Mouse (Mus musculus): ENCODE measurements around the gene Bad. TPM values are rescaled to one million over a fixed set of nuclear protein-coding genes. Genes with fewer than 3 reads are reported as not detected.

Gene Bad
- polyA plus RNA-seq, 1 experiment from 2014 or later = 86.9 TPM

DNA sequence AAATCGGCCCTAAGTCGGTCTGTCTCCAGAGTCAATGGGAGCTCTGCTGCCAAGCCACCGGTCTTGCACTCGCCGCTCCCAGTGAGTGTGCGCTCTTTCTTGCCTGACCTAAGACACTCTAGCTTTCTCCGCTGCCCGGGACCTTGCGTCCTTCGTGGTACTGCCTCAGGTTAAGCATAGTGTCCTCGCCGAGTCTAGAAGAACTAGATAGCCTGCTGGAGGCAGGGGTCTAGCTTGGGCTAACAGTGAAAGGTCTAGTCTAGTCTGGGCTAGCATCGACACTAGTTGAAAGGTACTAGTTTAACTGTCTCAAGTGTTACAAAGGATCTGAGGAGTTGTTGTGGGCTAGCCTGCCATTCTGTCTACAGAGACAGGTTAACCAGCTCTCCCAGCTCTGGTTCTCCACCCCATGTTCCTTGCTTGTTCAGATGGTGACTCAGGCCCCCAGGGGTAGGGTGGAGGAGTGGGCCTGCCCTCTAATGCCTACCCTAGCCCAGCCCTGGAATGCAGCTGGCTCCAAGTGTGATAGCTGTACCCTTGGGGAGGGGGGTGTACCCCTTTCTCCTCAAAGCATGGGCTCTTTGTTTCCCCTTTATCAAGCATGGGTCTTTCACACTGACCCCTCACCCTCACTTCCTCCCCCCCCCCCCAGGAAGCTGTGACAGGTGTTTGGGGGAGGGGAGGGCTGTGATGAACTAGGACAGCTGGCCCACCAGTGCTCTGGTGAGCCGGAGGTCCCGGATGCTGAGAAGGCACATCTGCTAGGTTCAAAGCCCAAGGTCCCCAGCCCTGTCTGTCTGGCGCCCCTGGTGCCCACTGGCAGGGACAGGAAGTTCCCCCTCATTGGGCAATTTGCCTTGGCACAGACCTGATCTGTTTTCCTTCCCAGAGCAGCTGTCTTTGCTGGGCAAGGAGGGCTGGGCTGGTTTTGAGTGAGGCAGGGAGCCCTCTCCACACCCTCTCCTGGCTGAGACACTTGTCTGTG is 34.2 kb downstream of the Bad start, which contains the start of gene Plcb3:
TSS of gene Plcb3 (minus strand) at position 934 of the 985 bp plus-strand sequence.
- Histone ChIP-seq H3K27ac (peak within 1 kb of the TSS; percentile 97), H3K9me3 (no peaks in the 10 kb centered on the region), H3K4me1 (replicated peaks) (peaks cover 53% of the 10 kb centered on the region), H3K9ac (peak within 1 kb of the TSS; percentile 85), H3K36me3 (peaks cover 20% of the 10 kb centered on the region), H3K27me3 (0 out of 2 replicates have a peak, but pooled peaks cover 7% of the 10 kb centered on the region), H3K4me2 (peak within 1 kb of the TSS; percentile 95), H3K4me3 (peak within 1 kb of the TSS; percentile 68)
- no peak for ATAC-seq (ENCODE audit: low FRiP score)
- WGBS = 0% methylated on average over 16 of the region's 16 CpGs

DNA sequence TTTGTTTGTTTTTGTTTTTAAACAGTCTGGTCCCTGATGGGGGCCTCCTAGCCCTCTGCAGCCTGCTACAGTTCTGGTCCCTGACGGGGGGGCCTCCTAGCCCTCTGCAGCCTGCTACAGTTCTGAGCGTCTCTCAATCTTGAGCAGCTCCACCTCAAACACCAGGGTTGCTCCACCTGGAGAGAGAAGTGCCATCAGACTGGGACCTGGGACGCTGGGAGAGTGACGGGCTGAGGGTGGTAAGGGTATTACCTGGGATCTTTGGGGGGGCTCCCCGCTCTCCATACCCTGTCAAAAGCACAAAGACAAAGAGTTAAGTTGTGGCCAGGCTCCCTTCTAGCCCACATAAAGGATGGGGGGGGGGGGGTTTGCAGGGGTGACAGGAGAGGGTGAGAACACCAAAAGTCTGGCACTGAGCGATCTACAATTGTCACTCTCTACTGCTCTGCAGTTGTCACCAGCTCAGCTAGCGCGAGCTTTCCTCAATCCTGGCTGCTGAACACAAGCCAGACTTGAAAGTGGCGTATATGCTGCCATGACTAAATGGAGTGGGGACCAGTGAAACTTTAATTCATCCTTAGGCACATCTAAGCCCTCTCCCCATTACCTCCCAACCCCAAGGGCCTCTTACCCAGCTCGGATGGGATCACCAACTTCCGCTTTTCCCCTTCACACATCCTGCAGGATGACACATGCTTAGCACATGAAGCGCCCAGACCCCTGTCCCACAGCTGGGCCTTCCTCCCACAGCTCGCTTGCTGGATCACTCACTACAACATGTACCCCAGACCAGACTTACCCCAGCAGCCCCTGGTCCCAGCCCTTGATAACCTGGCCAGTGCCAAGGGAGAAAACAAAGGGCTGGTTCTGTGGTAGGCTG is 36.3 kb downstream of the Bad start:
- Histone ChIP-seq H3K27me3 (no peaks in the 10 kb centered on the region), H3K4me1 (replicated peaks) (peaks cover 56% of the 10 kb centered on the region), H3K4me3 (peak overlapping the region; percentile 67), H3K9me3 (no peaks in the 10 kb centered on the region), H3K9ac (peak overlapping the region; percentile 85), H3K27ac (peak overlapping the region; percentile 97), H3K36me3 (peaks cover 28% of the 10 kb centered on the region), H3K4me2 (peak overlapping the region; percentile 95)
- WGBS = 84% methylated on average over 13 of the region's 13 CpGs
- no peak for ATAC-seq (ENCODE audit: low FRiP score)

DNA sequence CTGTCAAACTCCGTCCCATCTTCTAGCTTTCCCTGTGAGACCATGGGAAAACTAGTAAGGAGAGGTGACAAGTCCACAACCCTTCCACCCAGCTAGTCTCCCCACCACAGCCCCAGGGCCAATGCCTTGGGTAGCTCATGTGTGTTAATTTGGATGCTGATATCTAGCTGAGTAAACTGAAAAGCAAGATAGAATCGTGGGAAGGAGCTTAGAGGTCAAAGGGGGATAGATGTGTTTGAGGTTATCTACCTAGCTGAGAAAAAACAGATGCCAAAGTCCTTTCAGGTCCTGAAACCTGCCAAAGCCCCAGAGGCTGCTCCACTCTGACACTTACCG is 36.9 kb downstream of the Bad start:
- peaks cover 32% of the 10 kb centered on the region for H3K36me3 ChIP-seq
- no peaks in the 10 kb centered on the region for H3K27me3 ChIP-seq
- 44% methylated on average over 3 of the region's 3 CpGs for WGBS
- H3K9ac ChIP-seq = peak overlapping the region; percentile 85
- ATAC-seq (ENCODE audit: low FRiP score) = no peak
- peak overlapping the region; percentile 67 for H3K4me3 ChIP-seq
- peak overlapping the region; percentile 97; the same call in 1 of the 2 replicates for H3K27ac ChIP-seq
- no peaks in the 10 kb centered on the region for H3K9me3 ChIP-seq
- H3K4me2 ChIP-seq = peak overlapping the region; percentile 95
- peaks cover 55% of the 10 kb centered on the region for H3K4me1 ChIP-seq (replicated peaks)

DNA sequence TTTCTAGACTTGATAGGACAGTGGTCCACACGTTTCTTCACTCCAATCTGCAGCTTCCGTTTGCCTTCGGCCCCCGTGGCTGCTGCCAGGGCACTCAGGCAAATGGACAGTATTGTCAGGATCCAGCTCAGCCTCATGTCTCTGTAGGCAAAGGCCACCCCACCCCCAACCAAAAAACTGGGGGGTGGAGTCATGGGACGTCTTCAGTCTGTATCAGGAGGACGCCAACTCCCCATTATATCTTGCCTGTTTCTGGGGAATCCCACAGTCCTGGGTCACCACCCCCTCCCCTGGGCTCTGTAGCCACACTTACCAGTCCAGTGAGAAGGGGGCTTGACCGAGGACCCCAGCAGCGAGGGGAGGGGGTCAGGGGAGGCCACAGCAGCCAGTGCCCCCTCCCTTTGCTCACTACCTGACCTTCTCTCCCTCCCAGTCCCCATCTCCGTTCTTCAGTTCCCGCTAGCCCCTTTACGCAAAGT is 37.4 kb downstream of the Bad start:
- Histone ChIP-seq H3K9me3 (no peaks in the 10 kb centered on the region), H3K4me1 (replicated peaks) (peaks cover 50% of the 10 kb centered on the region), H3K4me3 (peak overlapping the region; percentile 67), H3K27ac (peak overlapping the region; percentile 97), H3K27me3 (no peaks in the 10 kb centered on the region), H3K4me2 (peak overlapping the region; percentile 95), H3K9ac (peak overlapping the region; percentile 85), H3K36me3 (peaks cover 36% of the 10 kb centered on the region)
- ATAC-seq (ENCODE audit: low FRiP score) = no peak
- WGBS = 8% methylated on average over 11 of the region's 11 CpGs

DNA sequence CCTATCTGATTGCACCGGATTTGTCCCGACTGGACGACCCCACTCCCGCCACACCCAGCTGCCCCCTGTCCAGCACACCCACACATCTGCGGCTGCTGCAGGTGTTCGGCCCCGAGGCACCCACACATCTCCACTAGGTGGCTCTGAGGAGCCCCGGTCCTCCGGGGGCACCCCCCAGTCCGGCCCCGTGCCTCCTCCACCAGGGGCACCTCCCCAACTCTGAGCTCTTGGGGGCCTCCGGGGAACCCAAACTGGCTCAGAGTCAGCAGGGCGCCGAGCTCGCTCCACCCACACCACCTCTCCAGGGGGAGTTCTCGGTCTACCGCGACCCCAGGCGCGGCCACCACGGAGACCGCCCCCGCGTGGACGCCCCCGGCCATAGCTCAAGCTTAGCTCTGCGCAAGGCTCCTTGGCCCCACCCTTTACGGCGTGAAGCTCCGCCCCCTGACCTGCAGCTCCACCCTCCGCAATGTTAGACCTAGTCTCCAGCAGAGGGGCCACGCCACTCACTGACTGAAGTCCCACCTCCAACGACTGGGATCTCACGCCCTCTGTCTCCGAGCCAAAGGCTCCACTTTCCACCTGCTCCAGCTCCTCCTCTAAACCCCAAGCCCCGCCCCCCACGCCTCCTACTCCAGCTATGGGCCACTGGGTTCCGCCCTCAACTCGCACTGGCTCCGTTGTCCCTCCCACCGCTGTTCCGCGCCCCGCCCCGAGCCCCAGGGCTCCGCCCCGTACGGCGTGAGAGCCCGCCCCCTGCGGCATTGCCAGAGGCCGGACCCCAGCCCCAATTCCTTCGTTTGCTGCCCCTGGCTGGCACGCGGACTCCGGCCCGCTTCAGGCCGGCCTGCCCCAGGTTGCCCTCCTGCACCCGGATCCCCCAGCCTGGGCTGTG is 38.1 kb downstream of the Bad start:
- under 1% methylated on average over 59 of the region's 59 CpGs for WGBS
- H3K4me1 ChIP-seq (replicated peaks) = peaks cover 49% of the 10 kb centered on the region
- peak overlapping the region; percentile 97 for H3K27ac ChIP-seq
- H3K36me3 ChIP-seq = peaks cover 40% of the 10 kb centered on the region
- H3K4me3 ChIP-seq = peak overlapping the region; percentile 67
- peak; percentile 87 for ATAC-seq (ENCODE audit: low FRiP score)
- peak overlapping the region; percentile 95 for H3K4me2 ChIP-seq
- no peaks in the 10 kb centered on the region for H3K27me3 ChIP-seq
- H3K9me3 ChIP-seq = no peaks in the 10 kb centered on the region
- peak overlapping the region; percentile 85 for H3K9ac ChIP-seq

DNA sequence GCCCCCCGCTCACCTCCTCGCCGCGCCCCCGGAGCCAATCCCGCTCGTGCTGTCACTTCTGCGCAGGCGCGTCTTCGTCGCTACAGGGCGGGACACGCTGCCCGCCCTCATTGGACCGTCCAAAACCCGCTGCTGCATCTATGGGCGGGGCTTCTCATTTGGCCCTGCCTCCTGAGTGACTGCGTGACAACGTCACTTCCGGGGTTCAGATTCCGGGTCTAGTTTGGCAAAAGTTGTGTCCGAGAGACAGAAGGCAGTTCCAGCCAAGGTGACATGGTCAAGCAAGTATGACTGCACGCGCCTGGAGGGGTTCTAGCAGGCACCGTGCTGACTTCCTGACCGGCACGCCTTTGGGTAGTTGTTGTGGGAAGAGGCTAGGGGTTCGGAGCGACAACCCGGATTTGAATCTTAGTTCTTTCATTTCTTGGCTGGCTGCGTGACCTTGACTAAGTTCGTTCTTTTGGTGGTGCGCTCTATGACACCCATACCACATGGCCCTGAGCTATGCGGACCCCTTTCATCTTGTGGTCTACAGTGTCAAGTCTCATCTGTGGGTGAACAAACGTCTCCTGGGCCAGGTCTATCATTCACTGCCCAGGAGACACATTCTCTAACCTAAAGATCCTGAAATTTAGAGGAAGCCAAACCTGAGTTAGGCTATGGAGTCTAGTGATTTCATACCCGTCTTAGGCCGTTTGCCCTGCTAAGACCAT is 38.9 kb downstream of the Bad start, which contains the start of gene Fkbp2:
TSS of gene Fkbp2 (minus strand) at position 121 of the 713 bp plus-strand sequence.
- 3% methylated on average over 38 of the region's 38 CpGs for WGBS

DNA sequence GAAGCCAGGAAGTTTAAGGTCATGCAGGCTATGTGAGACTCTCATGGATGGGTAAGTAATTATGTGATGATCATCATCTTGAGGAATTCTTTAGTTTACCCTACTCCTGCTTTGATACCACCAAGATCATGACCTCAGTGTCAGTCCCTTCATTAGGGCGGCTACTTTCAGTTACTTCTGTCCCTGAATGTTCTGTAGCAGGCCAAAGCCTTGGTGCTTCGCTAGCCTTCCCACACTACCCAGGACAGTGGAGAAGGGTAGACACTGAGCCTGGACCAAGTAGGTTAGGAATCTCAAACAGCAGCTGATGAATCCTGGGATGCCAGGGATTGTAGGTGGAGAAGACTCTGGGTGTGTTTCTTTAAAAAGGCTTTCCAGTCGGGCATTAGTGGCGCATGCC is 39.8 kb downstream of the Bad start:
- no peaks in the 10 kb centered on the region for H3K9me3 ChIP-seq
- no peak overlapping the region for H3K9ac ChIP-seq
- H3K4me1 ChIP-seq (replicated peaks) = peaks cover 47% of the 10 kb centered on the region
- H3K4me2 ChIP-seq = no peak overlapping the region
- WGBS = 92% methylated on average over 4 of the region's 4 CpGs
- no peaks in the 10 kb centered on the region for H3K27me3 ChIP-seq
- no peak for ATAC-seq (ENCODE audit: low FRiP score)
- no peak overlapping the region for H3K27ac ChIP-seq
- 0 out of 2 replicates have a peak overlapping the region, but pooled peaks have one; percentile 67 for H3K4me3 ChIP-seq
- peaks cover 48% of the 10 kb centered on the region for H3K36me3 ChIP-seq

More for the DNA sequence above, 38.9 kb downstream of the Bad start, which contains the start of gene Fkbp2:
- H3K27ac ChIP-seq = peak within 1 kb of the TSS; percentile 97
- no peaks in the 10 kb centered on the region for H3K27me3 ChIP-seq
- H3K4me3 ChIP-seq = peak within 1 kb of the TSS; percentile 67
- H3K9ac ChIP-seq = peak within 1 kb of the TSS; percentile 85
- H3K4me1 ChIP-seq (replicated peaks) = peaks cover 49% of the 10 kb centered on the region
- H3K4me2 ChIP-seq = peak within 1 kb of the TSS; percentile 95
- peaks cover 48% of the 10 kb centered on the region for H3K36me3 ChIP-seq
- ATAC-seq (ENCODE audit: low FRiP score) = peak; percentile 90
- H3K9me3 ChIP-seq = no peaks in the 10 kb centered on the region

DNA sequence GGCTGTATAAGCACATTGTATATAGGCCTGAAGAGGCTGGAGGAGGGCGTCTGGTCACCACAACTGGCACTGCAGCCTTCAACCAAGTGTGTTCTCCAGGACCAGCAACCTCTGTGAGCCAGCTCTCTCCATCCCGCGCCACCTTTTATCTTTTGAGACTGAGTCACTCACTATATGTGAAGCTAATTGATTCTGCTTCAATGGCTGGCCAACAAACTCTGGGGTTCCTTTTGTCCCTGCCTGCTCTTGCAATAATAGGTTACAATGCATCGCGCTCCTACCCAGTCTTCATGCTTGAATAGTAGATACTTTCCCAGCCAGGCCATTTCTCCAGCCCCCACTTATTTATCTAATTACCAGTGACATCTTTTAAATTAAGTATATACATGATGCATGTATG is 42.0 kb downstream of the Bad start:
- H3K4me2 ChIP-seq = no peak overlapping the region
- peaks cover 29% of the 10 kb centered on the region for H3K36me3 ChIP-seq
- H3K4me3 ChIP-seq = no peak overlapping the region
- H3K9ac ChIP-seq = no peak overlapping the region
- no peaks in the 10 kb centered on the region for H3K27me3 ChIP-seq
- WGBS = 27% methylated on average over 5 of the region's 5 CpGs
- ATAC-seq (ENCODE audit: low FRiP score) = no peak
- no peaks in the 10 kb centered on the region for H3K9me3 ChIP-seq
- peaks cover 43% of the 10 kb centered on the region for H3K4me1 ChIP-seq (replicated peaks)
- no peak overlapping the region for H3K27ac ChIP-seq

DNA sequence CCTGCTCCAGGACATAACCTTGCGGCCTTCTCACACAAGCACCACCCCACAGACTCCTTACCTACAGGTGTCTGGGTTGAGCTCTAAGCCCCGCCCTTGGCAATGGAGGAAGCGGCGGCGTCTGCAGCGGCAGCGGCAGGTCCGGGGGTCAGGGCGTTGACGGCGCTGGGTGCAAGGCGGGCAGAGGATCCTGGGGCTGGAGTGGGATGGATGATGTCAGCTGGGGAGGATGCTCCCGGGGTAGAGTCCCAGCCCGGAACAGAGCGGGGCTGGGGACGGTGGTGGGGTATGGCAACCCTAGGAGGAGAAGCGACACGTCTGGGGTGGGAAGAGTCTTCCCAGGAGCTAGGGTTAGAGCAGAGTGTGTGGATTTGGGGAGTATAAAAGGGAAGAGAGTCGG is 43.6 kb downstream of the Bad start:
- no peaks in the 10 kb centered on the region for H3K9me3 ChIP-seq
- H3K27me3 ChIP-seq = no peaks in the 10 kb centered on the region
- no peak overlapping the region for H3K27ac ChIP-seq
- WGBS = 90% methylated on average over 19 of the region's 19 CpGs
- H3K4me2 ChIP-seq = no peak overlapping the region
- H3K9ac ChIP-seq = no peak overlapping the region; the same call in 1 of the 2 replicates
- ATAC-seq (ENCODE audit: low FRiP score) = no peak
- H3K4me3 ChIP-seq = no peak overlapping the region
- H3K36me3 ChIP-seq = peaks cover 29% of the 10 kb centered on the region
- H3K4me1 ChIP-seq (replicated peaks) = peaks cover 31% of the 10 kb centered on the region

DNA sequence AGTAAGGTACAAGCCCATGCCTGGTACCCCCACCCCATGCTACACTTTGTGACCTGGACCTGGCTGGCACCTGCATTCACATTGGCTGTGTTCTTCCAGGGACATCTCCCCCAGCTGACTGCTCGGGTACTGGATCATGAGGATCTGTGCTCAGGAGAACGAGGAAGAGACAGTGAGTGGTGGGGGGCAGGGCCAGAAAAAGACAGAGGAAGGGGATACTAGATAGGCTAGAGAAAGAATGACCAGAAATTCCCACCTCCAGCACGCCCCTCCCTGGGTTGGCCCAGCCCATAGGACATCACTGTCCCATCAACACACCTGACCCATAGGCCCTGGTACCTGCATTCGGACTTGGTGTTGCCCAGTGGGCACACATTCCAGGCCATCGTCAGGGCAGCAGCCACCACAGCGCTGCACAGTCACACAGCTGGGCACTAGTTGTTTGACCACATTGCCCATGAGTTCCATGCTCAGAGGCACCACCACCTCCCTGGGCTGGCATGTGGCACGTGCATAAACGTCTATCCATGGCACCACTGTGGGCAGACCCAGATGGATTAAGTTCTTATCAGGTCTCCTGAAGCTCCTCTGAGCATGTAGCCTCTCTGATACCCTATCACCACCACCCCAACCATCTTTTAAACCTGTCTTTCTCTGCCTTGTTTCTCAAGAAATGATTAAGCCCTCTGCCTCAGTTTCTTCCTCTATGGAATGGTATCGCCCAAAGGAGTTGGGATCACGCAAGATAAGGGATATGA is 44.5 kb downstream of the Bad start:
- Histone ChIP-seq H3K4me3 (peak overlapping the region; percentile 57; the same call in 1 of the 2 replicates), H3K27ac (0 out of 2 replicates have a peak overlapping the region, but pooled peaks have one; percentile 76), H3K36me3 (peaks cover 29% of the 10 kb centered on the region), H3K9ac (peak overlapping the region; percentile 82; the same call in 1 of the 2 replicates), H3K4me2 (peak overlapping the region; percentile 93), H3K9me3 (no peaks in the 10 kb centered on the region), H3K27me3 (no peaks in the 10 kb centered on the region), H3K4me1 (replicated peaks) (peaks cover 26% of the 10 kb centered on the region)
- 84% methylated on average over 10 of the region's 10 CpGs for WGBS
- ATAC-seq (ENCODE audit: low FRiP score) = no peak
